Mouse (Mus musculus): ENCODE data around the gene Tirap. TPM values are rescaled to one million over a fixed set of nuclear protein-coding genes. Genes with fewer than 3 reads are reported as not detected.
"Not testable (repeated sequence)": the region's sequence is repeated elsewhere in the genome, so short reads cannot be mapped to it uniquely, and the experiment has no call there.

The Tirap gene
- total RNA-seq, 2 experiments from 2014 or later = 14.7 to 20.4 TPM

DNA sequence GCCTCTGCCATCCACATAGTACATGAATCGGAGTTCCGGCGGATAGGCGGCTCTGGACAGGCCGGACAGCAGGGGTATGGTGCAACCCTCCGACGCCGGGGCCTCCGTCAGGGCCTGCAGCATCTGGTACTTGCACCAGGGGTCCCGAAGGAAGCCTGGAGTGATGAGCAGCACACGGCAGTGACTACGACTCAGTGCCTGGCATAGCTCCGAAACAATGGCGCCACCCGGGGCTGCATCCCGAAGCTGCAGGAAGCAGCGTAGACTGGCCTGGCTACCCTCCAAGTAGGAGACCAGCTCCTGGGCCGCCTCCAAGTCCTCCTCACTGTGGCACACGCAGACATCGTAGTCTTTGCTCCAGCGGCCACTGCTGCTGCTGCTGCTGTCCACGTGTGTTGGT lies 11.4 kb downstream of the Tirap start:
- DNase-seq = no peak

DNA sequence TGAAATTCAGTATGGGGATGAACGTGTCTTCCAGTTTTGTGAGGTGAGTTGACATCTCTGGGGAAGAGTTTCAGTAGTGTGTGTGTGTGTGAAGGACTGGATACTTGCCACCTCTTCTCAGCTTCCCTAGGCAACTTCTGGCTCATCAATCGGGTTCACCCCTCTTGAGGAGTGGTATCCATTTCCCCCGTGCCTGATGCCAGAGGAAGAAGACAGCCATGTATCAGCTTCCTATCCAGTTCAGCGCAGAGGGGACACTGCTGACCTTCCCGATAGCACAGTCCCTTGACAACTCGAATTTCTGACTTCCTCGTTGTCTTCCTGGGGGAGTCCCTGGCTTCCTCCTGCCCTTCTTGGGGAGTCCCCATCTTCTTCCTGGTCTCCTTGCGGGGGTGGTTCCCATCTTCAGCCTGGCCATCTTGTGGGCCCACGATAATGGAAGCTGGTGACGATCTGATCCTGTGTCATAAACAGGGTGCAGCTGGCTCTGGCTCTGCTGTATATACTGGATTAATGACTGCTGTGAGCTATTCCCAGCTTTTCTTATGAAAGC lies 12.7 kb downstream of the Tirap start:
- DNase-seq = no peak

DNA sequence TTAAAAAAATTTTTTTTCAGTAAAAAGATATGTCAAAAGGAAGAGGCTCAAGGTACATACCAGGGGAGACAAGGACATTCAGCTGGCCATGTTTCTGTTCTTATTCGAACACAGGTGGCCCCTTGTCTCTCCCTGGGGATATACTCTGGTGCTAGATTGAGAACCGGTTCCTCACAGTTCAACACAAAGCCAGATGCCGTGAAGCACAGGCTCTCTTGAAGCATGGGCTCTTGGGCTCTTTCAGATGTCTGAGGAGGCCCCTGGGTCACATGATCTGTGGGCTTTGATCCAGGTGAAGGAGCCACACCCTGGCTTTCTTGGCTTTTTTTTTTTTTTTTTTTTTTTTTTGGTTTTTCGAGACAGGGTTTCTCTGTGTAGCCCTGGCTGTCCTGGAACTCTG lies 13.7 kb downstream of the Tirap start:
- DNase-seq = no peak

DNA sequence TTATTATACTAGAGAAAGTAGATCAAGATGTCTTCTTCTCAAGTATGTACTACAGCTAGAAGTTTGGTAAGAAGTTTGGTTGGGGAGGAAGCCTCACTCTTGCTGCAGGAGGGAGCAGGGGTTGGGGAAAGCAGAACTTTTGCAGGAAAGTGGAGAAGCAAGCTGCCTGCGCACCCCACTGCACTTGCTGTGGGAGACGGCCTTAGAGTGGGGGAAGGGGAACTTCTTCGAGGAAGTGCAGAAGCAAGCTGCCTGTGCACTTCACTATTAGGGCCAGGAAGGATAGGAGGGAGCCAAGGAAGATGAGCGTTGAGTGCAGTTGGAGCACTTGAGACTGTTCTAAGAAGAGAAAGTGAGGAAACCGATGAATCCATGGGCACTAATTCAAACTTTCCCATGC lies 16.7 kb downstream of the Tirap start:
- DNase-seq = no peak

DNA sequence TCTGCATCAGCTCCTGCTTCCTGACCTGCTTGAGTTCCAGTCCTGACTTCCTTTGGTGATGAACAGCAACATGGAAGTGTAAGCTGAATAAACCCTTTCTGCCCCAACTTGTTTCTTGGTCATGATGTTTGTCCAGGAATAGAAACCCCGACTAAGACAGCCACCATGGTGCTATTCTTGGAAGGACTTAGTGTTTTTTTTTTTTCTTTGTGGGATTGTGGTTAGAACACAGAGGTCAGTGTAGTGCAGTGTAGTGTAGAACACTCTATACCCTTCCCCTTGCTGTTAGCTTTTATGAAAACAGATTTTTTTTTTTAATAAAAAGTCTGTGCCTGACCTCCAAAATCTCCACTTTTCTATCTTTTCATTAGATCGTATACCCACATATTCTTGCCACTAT lies 17.3 kb downstream of the Tirap start:
- no peak for DNase-seq

DNA sequence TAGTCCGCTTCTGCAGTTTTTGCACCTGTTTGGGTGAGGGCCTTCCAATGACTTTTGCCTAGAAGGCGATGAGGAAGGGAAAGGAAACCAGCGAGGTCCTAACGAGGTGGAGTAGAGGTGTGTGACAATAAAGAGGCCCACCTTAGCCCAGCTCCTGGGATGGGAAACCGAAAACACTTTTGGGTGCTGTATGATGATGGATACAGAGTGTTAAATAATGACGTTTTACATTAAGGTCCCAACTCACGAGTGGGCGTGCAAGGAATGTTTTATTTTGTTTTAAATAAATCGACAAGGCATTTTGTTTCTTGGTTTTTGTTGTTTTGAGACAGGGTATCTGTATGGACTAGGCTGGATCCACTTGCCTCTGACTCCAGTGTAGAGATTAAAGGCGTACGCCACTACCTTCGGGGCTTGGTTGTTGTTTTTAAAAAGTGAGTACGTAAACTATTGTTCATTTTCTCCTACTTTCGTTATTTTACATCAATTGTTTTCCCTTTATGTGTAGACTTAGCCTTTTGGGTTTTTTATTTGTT lies 23.9 kb downstream of the Tirap start:
- no peak for DNase-seq

DNA sequence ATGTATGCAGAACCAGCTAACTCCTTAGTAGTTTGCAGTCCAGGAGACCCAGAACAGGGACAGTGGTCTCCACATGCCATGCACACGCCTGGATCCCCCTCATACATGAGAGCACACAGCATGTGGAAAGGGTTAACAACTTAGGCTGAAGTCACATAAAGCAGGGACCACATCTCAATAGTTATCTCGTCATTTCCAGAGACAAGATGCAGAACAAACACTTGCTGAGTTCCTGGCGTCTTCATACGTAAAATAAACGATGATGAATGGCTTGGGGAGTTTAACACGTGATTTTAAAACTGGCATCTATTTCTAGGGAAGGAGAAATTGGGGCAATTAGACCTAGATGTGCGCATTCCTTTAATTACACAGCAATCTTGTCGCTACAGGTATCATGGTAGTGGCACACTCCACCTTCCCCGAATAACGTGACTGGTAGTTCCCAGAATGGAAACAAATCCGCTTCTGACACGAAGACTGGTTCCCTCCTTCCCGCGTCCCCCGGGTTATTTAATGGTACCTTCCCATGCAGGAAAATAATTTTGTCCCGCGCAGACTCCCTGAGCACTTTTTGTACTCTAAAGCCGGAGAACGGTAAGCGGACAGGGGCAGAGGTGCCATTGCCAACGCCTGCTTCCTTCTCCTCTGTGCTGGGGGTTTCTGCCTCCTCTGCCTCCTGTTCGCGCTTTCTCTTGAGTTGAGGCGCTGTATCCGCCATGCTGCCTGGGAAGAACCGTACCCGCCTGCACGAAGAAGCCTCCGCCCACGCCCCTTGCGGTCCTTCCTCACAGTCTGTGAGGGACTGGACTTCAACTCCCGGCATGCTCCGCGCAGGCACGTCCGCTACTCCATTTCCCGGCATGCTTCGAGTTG lies 24.6 kb downstream of the Tirap start, which contains the start of gene Dcps:
Dcps (minus strand) TSS at position 811 of the 873 bp plus-strand sequence.
- DNase-seq = peak; percentile 91

DNA sequence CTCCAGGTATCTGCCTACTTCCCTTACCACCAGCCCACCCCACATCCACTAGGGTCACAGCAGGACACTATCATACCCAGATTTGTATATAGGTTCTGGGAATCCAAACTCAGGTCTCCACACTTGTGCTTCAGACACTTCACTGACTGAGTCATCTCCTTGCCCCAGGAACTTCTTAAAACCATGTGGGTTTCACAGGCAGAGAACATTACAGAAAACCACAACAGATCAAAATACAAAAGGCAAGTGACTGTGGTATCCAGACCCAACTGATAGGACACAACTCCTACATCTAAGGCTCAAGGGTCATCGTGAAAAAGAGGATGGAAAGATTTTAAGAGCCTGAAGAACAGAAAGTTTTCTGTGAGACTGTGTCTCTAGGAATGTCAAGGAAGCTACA lies 26.8 kb downstream of the Tirap start:
- no peak for DNase-seq

DNA sequence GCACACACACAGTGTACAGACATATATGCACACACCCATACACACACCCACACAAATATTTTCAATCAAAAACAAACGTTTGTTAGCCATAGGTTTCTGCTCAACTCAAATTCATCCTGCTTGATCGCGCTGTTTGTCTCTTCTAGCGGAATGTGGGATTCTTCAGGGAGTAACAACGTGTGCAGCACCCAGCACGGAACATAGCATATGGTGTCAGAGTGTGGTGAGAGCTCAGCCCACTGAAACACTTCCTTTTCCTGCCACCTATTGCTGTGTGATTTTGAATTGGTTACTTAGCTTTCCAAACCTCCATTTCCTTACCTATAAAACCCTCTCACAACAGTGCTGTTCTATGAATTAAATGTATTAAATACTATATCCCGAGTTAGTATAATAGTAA lies 30.0 kb downstream of the Tirap start:
- DNase-seq = no peak

DNA sequence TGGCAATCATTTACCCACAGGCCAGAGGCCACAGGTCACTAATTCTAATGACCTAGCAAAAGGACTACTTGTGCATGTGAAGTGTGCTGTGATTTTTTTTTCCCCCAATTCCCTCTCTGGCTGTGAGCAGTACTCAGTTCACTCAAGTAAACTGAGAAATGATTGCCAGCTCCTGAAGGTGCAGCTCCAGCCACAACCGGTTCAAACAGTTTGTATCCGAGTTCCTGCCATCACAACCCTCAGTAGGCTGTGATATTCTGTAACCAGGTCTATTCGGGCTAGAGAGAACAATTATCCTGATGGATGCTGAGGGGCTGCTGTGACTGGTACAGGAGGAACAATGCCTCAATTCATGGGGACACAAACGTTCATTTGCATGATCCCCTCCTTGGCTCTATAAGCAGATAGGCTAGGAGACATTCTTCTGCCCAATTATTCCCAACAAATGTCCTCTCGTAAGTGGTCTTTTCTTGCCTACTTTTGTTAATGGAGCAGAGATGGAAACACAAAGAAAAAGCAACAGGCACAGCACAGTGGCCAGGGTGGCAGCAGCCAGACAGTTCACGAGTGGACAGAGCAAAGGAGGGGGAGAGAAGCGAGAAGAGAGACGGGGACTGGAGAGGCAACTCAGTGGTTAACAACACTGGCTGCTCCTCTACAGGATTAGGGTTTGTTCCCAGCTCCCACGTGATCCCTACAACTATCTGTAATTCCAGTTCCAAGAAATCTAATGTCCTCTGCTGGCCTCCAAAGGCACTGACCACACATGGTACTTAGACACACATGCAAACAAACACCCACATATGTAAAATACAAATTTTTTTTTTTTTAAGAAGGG lies 33.1 kb downstream of the Tirap start:
- no peak for DNase-seq

DNA sequence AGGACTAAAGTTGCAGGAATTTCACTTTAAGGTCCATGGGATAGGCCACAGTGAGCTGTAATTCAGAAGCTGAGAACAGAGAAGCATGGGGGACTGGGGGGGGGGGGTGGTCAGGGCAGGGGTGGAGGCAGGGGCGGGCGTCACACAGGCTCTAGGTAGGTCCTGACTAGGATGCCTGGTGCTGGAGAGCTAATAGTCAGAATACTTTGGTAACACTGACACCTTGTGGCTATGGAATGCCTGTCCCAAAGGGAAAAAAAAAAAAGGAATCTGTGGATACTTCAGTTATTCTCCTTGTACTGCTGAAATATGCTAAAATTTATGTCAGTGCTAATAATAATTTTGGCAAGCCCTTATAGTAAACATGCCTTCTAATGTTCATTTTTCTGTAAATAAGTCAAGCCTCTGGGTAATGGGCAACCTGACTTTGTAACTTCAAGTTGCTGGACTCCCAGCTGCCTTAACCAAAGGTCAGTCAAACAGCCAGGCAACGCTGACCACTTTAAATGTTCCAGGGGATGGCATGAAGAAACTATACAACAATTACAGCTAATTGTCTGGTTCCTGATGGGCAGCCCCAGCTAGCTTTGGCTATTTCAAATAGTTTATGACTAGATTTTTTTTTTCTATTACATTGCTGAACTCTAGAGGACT lies 33.8 kb downstream of the Tirap start:
- no peak for DNase-seq

DNA sequence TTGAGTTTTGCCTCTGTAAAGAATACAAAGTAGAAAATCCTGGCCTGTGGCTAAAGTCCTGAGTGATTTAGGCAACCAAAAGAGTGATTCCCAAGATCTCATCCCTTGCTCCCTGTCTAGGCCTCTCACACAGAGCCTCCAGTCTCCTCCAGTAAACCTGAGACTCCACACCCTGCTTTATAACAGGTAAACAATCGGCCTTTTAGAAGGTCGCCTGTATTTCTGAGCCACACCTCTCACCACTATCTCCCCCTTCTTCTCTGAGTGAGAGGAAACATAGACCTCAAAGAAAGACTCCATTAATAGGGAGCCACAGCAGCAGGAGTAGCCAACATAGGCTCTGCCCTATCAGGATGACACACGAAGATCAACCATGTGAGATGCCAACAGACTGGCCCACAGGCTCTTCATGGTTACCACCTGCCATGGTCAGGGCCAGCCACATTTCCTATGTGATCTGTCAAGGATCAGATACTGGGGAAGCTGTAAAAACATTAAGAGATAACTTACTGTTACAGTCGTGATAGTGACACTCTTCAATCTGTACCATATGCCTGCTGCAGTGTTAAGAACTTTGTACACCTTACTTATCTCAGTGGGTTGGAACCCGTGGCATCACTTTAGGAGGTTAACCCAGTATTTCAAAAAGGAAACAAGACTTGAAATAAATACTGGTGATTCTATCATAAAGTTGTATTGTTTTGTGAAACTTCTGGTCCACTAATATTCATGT lies 35.8 kb downstream of the Tirap start:
- no peak for DNase-seq

DNA sequence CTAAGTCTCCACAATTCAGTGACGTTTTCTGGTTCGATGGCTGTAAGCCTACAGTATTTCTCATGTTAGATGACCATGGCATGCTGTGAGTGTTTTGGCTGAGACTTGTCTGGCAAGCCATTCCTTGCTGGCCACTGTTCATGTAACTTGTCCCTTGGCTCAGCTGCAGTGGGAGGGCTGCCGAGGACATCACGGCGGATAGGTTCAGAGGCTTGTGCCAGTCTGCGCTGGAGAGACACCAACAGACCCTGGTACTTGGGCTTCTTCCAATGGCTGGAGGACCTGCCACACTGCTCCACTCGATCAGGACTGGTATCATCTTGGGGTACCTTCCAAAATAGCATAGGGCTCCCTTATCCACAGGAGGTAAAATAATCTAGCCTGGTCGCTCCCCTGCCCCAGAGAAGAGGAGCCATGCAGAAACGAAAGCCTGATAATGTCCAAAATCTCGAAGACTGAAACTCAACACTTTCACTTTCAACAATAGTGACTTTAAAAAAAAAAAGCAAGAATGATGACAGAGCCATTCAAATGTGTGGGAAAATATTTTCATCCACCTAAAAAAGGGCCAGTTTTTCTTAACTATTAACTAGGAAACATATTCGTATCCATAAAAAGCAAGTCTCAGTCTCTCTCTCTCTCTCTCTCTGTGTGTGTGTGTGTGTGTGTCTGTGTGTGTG lies 36.9 kb downstream of the Tirap start:
- peak; percentile 87 for DNase-seq

DNA sequence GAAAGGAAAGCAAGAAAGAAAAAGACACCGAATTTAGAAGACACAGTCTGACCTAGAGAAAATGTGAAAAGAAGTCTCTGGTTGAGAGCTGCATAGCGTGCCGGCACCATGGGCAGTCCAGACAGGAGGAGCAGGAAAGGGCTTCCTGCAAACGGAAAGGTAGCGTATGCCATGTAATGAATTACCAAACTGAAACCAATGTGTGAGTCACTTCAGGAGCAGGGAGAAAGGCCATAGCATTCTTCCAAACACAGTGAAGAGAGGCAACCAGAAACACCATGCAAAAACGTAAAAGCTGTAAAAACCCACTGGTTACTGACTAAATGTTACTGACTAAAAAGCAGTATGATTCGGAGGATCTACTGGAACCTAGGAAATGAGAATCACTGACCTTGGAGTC lies 38.4 kb downstream of the Tirap start:
- DNase-seq = no peak

DNA sequence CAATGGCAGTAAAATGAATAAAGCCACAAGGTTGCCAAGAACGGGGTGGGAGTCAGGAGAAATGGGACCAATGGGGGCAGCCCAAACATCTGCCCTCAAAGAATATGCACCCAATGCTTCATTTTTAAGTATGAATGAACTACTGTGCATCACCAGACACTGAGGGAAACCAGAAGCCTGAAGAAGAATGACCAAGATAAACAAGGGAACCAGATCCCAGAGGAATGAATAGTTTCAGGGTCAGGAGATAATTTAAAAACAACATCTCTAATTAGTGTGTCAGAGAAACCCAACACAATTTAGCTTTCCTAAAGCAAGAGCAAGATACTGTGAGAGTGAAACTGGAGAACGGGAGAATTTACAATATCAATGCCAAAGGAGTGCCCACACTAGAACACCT lies 39.4 kb downstream of the Tirap start:
- no peak for DNase-seq

DNA sequence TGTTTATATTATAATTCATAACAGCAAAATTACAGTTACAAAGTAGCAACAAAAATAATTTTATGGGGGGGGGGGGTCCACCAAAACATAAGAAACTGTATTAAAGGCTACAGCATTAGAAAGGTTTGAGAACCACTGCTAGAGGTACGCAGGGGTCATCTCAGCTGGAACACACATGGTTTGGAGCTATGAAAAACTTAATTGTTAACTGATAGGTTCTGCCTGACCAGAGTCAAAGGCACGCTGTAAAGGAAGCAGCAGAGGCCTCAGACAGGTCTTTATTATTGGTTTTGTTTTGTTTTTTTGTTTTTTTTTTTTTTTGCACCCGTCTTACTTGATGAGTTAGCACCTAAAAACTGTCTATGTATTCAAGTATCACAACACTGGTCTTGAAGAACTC lies 41.6 kb downstream of the Tirap start:
- no peak for DNase-seq

DNA sequence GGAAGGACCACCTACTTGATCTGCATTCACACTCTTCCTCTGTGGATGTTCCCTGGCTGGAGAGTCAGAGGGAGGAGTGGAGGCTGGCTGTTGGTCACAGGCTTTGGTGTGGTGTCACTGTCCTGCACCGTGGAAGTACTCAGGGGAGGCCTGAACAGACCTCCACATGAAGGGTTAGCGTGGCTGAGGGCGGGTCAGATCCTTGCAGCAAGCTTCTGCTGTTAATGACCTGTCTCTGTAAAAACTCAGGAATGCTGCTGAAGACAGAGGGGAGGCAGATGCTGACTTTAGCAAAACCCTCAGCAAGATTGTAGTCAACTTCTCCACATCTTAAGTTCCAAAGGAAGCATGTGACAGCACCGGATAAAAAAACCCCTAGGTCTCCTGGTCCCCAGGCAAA lies 43.2 kb downstream of the Tirap start:
- no peak for DNase-seq

DNA sequence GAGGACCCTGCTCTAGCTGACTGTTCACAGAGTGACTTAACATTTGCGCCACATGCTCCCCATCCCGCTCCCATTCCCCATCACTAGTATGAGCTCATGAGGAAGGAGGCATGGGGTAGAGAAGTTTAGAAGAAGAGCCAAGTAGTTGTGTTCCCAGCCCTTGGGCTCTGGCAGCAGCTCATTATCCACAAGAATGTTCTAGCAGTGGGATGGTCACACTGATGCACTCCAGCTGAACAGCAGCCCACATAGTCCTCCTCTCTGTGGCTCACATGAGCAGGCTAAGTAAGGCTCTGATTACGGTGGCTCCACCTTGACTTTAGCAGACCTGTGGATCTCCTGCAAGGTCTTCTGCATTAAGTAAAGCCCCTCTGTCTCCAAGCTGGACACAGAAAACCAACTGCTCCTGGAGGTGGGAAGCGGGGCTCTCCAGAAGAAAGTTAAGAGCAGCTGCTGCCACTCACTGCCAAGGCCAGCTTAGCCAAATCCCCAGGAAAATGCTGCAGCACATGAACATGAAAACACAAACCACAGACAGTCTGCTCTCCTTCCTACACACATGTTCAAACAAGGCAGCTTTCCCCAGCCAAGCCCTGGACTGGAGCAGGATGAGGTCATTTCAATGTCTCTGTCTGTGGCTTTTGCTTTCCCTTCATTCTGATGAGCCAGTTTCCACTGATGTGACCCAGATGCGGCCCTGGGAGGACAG lies 43.9 kb downstream of the Tirap start:
- DNase-seq = peak; percentile 65

DNA sequence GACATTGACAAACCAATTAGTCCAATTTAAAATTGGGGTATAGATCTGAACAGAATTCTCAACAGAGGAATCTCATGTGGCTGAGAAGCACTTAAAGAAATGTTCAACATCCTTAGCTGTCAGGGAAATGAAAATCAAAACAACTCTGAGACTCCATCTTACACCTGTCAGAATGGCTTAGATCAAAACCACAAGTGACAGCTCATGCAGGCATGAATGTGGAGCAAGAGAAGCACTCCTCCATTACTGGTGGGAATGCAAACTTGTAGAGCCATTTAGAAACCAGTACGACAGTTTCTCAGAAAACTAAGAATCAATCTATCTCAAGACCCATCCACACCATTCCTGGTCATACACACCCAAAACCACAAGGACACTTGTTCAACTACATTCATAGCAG lies 47.2 kb downstream of the Tirap start:
- no peak for DNase-seq

DNA sequence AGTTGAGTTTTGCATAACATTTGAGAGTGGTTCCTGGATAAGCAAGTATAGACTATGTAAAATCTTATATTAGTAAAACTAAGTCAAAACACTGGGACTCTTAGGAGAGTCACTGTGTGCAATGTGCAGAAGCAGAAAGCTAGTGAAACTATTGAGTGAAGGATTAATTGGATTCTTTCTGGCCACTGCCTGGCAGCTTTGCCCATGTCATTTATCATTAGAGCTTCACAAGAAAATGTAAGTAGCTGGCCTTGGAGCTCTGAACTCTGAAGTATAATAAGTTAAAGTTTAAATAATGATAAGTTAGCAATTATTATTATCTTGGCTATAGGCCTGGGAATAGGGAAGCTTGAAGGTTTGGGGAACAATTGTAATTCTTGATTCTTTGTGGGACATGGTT lies 51.3 kb downstream of the Tirap start:
- not testable (repeated sequence) for DNase-seq

Data from gastrocnemius, postnatal 25 days (tissue).